Mouse (Mus musculus): ENCODE results near the gene Sytl4. TPM values are rescaled to one million over a fixed set of nuclear protein-coding genes. Genes with fewer than 3 reads are reported as not detected.

Sytl4 gene
- 1 to 10 TPM; 2.4 to 2.5 TPM for total RNA-seq (2021)

DNA sequence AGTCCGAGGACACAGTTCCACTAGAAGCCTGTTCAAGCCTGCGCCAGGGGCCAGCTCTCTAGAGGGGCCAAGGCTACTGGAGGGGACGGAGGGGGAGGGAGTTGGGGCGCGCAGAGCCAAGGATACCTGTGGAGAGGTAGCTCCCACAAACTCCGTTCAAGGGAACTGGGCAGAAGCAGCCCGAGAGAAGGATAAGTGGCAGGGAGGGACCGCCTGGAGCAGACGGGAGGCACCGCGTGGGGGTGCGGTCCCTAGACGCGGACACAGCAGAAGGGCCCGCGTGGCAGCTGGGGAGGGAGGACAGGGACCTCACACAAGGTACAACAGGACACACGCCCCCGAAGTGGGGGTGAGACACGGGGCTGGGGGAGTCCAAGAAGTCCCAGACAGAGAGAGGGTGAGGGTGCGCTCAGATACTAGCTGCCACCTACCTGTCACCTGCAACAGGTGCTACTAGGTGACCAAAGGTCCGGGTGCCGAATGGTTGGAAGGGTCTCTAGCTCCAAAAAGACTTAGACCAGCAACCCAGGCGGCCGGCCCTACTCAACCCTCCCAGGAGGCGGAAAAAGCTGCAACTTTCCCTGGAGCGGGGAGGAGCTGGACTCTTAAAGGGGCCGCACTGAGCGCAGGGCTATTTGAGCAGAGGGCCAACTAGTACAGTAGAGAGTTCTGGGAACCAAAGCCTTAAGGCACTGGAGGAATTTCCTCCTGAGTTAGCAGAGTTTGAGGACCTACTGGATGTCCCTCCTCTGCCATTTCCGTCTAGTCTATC is at the start of gene Sytl4:
Gene Sytl4, minus strand, starts transcription at position 582 of the 772 bp plus-strand sequence.
- intact Hi-C loops (cut with DNase I) = no loop called here
- DNase-seq = peak; percentile 16 to 42

DNA sequence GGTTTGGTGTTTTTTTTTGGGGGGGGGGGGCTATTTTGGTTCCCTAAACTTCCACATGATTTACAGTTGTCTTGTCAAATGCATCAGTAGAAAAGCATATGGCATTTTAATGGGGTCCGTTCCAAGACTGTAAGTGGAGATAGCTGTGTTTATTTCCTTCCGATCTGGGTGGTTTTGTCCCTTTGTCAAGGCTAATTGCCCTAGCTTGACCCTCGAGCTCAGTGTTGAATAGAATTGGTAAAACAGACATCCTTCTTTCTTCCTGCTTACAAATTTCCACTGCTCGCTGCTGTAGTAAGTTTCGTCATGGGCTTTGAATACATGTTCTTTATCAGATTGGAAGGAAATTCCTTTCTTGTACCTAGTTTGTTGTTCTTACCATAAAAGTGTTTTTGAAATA is 39.1 kb upstream of the Sytl4 start:
- DNase-seq = peak; percentile 2 to 7
- intact Hi-C loops (cut with DNase I) = no loop called here

DNA sequence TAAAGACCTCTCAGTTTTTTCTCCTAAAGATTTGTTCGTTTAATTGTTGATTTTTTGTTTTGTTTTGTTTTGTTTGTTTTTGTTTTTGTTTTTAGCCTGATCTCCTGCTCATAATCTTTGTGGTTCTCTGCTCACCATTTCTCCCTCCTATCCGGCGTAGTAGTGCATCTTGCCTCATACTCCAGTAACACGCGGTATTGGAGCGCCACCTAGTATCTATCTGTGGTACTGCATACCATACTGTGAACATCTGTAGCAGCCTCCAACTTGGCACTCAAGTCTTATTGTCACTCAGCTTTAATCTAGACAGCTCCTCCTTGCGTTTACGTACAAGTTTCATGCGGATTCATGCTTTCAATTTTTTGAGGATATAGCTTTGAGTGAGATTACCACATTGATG is 37.4 kb upstream of the Sytl4 start:
- intact Hi-C loops (cut with DNase I) = loop anchor here (1.0 to 5.0 kb wide), 4 partner anchors 42 to 232 kb away; no protein-coding TSS in a partner anchor
- DNase-seq = peak; percentile 70 to 82

DNA sequence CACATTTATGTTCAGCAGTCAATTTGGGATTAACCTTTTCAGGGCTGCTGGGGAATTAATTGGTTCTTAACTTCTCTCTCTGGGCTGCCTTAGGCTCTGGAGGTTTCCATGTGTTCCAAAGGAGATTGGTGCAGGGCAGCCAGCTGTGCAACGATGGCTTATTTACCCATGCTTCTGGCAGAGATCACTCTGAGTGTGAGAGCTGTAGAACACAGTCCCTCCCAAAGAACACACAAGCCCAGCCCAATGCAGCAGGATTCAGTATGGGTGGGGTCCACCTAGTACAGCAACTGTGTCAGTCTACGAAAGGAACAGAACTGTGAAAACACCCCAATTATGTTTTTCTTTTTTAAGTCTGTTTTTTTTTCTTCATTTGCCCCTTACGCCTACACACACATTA is 14.3 kb upstream of the Sytl4 start:
- intact Hi-C loops (cut with DNase I) = no loop called here

DNA sequence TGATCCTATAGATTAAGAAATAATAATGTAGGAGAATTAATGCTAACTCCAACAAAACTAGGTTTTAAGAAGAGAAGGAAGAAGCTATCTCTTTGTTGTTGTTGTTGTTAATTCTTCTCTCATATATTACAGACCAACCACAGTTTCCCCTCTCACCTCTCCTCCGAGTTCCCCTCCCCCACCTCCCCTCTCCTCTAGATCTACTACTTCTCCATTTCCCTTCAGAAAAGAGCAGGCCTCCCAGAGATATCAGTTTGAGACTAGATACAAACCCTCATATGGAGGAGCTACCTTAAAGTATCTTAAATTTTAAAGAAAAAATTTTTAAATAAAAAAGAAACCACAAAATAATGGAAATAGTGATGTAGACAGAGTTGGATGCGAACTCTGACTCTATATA is 17.0 kb downstream of the Sytl4 start:
- DNase-seq = no peak
- intact Hi-C loops (cut with DNase I) = no loop called here

More for the DNA sequence above, 14.3 kb upstream of the Sytl4 start:
- no peak for DNase-seq

DNA sequence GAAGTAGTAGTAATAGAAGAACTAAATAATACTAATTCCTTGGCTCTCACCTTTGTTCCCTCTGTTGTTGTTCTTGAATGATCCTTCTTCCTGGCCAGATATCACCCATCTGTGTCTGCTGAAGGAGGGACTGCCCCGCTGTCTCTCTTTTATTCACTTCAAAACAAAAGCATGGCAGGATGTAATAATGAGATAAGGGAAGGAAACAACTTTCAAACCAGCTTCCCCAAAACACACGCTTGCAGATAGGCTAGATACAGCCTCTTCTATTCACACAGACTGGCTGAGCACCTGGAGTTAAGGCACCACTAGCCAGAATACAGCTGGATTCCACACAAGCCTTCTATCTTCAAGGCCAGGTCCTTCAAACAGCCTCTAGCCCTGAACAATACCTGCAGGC is 21.0 kb downstream of the Sytl4 start:
- intact Hi-C loops (cut with DNase I) = no loop called here
- DNase-seq = no peak

DNA sequence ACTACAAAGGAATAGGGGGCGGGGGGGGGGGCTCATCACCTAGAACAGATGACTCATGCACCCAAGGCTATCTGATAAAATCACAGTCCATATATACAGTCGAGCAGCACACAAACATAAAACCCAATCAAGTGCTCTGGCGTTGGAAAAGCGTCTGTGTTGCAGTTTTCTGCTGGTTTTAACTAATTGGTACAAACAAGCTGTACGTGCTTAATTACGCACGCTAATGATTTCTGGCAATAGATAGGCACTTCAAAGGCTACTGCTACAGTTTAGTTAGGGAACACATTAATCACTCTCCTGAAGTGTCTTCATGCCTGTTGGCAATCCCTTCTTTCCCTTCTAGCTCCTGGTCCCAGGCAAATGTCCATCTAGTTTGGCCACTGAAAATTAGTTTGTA is 27.0 kb downstream of the Sytl4 start:
- intact Hi-C loops (cut with DNase I) = no loop called here

DNA sequence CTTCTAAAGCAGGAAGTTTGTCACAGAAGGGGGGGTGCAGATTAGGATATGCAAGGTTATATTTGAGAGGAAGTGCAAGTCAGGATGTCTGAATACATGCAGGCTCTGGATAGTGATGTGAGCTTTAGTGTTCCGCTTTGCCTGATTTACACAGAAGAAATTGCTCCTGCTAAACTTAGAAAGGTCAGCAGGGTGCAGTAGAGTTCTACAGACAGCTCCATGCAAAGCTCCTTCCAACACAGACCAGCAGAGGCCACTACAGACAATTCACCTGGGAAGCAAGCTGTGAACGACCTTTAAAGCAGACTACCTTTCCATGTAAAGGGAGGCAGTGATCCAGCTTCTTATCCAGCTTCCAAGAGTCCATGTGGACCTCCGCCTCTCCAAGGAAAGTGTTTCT is 34.2 kb downstream of the Sytl4 start:
- intact Hi-C loops (cut with DNase I) = loop anchor here (1.0 to 10.0 kb wide), 3 partner anchors 72 to 367 kb away; no protein-coding TSS in a partner anchor
- DNase-seq = peak; percentile 58 to 70

More for the DNA sequence above, 27.0 kb downstream of the Sytl4 start:
- DNase-seq = no peak

DNA sequence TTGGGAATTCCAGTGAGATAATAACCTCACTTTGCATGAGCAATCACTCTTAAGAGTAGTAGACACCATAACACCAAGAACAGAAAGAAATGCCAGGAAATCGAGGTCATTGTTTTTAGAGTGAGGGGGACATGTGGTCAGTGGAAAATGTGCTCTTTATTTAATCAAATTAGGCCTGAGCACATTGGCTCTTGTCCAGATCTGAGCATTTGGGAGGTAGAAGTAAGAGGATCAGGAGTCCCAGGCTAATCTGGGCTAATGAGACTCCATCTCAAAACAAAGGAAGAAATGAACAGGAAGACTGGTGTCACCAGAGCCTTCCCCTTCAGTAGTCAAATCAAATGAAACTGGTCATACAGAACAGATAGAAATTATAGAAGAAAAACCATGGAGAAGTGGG is 42.1 kb downstream of the Sytl4 start:
- no peak for DNase-seq
- intact Hi-C loops (cut with DNase I) = no loop called here

DNA sequence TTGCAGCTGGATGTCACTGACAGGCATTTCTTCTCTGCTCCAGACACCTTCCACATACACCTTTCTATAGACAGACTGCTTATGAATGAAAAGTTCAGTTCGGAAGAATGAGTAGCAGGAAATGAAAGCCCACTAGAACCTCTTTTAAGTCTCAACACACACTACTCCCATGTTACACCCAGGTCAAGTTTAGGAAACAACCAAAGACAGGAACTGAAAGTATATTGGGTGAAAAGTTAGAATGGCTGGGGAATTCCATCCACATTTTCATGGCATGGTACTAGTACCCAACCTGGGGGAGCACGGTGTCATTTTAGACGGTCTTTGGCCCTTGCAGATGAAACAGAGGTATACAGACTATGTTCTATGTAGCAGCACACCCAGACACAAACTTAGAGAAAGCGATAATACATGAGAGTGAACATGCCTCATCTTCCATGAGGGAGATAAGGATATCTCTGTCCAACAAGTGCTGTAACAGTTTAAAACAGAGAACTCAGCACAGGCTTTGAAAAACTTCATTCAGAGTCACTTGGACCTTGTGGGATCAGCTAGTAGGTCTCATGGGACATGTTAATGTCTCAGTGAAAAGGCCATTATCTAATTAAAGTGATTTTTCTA is 44.9 kb downstream of the Sytl4 start:
- no peak for DNase-seq
- intact Hi-C loops (cut with DNase I) = no loop called here

DNA sequence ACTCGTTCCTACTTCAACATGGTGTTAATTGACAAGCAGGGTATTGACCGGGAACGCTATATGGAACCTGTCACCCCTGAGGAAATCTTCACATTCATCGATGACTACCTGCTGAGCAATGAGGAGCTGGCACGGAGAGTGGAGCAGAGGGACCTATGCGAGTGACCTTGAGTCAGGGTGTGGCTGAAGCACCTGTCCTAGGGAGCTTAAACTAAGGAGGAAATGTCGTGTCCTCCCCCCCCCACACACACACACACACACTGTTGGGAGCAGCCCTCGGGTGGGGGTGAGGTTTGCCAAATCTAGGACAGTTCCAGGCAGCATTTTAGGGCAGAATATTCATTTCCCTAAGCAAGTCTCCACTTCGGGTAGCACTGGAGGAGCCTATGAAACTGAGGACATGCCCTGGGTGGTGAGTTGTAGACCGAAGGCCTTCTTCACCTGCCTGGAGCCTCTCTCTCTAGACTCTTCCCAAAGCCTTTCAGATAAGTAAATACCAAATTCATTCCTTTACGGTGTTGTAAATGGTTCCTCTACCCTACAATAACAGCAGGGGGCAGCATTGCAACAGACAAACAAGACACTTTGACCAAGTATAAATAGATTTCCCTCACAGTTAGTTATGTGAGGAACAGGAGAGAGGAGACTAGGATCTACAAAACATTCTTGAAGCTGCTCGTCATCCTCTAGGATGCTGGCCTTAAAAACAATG is 50.2 kb downstream of the Sytl4 start:
- intact Hi-C loops (cut with DNase I) = loop anchor here (5.0 kb wide), 1 partner anchor 86 kb away; no protein-coding TSS in a partner anchor
- peak; percentile 44 to 67 for DNase-seq

DNA sequence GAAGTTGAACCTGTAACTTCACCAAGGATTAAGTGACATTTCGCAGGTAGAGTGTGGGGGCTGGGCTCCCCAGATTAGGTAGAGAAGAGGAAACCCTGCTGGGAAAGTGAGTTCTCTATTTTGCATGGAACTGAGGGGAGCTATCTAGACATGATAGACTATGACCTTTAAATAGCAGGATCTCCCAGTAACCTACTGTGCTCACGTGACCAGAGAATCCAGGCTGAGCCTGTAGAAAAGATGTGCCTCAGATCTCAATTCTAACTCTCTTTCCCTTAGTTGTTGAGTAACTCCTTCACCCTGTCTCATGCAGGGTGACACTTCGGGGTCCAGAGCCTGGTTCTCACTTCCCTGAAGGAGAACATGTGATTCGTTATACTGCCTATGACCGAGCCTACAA is 54.9 kb downstream of the Sytl4 start:
- intact Hi-C loops (cut with DNase I) = no loop called here
- no peak for DNase-seq

DNA sequence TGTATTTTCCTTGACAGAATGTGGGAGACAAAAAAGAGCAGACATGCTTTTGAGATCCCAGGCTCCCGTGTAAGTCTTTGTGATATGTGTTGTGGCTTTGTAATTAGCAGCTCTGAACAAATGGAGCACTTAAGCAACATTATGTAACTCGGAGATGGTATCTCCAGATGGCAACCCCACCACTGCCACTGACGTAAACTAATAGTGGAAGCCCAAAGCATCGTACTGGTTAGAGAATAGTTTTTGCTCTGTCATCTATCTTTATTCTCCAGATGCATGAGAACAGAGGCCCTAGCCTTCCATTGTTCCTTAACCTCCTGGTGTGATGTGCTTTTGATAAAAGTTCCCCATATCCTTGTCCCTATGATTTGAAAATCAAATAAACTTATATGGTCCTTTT is 60.4 kb downstream of the Sytl4 start:
- intact Hi-C loops (cut with DNase I) = no loop called here

DNA sequence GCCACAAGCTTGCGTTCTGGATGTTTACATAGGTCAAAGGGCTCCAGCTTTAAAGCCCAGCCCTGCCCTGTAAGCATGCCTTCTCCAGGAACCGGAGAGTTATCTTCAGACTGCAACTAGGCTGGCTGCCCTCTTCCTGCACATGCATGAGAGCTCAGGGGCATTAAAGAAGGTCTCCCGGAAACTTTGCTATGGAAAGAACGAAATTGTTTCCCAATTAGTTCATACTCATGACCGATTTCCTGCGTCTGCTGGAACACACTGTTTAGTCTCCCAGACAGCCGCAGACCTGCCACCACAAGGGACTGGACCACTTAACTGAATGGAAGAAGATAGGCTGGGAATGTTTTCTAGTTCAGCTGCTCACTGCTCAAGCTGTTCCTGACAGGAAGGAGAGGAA is 67.4 kb downstream of the Sytl4 start:
- intact Hi-C loops (cut with DNase I) = no loop called here
- peak; percentile 17 to 37 for DNase-seq

More for the DNA sequence above, 60.4 kb downstream of the Sytl4 start:
- no peak for DNase-seq

DNA sequence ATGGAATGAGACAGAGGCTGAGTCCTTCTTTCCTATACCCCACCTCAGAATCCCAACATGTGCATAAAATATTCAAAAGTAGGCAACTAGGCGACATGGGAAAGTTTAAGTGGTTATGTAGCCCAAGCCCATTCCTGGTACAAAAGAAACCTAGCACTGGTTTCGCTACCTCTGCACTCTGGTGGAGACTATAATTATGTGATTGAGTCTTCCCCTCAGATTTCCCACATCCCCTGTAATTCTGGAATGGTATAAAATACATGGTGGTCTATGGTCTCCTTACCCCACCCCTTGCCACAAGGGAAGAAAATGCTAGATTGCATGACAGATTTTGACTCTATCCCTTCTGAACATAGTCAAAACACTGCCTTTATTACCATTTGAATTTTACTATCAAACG is 68.6 kb downstream of the Sytl4 start:
- no peak for DNase-seq
- intact Hi-C loops (cut with DNase I) = no loop called here

DNA sequence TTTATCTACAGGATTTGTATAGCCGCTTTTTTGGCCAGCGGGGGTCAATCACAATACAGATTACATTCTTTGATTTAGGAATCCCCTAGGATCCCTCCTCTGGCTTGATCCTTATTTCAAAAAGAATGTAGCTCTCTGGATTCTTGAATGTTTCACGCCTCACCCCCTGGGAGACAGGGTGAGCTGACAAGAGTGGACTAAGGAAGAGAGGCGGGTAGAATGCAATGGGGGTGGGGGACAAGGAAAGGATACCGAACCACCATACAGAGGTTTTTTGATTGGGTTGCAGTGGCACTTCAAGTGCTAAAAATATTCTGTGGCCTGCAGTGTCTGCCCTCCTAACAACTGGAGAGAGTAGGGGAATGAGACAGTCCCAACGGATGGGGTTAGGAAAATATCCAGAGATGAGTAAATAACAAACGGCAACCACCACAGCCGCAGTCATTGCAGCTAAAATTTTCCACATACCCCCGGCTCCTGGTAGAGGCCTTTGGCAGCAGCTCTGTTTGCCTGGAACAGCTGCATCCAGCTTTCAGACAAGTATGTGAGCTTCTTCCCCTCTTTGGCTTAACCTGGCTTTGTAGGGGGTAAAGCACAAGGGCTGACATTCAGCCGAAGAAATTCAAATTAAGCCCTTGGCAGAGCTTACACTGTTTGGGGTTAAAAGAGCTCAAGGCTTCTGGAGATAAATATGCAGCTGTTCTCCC is 70.1 kb downstream of the Sytl4 start:
- peak; percentile 25 to 40 for DNase-seq
- intact Hi-C loops (cut with DNase I) = no loop called here

DNA sequence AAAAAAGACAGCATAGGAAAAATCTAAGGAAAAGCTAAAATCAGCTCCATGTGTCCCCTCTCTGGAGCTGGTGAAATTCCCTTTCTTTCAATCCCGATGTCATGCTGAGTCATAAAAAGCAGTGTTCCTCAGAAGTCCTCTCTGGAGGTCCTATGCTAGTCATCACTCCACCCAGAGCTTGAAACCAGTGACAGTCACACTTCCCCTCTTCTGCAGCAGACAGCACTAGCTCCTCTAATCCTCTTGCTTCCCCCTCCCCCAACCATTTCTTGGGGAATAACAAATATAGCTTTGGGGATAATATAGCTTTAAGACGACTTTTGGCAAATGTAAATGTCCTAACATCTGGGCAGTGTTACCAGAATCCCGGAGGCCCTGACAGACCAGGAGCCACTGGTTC is 73.4 kb downstream of the Sytl4 start, which contains the start of gene Srpx2:
Gene Srpx2, plus strand, starts transcription at position 166 of the 400 bp plus-strand sequence.
- peak; percentile 12 to 19 for DNase-seq
- intact Hi-C loops (cut with DNase I) = no loop called here

DNA sequence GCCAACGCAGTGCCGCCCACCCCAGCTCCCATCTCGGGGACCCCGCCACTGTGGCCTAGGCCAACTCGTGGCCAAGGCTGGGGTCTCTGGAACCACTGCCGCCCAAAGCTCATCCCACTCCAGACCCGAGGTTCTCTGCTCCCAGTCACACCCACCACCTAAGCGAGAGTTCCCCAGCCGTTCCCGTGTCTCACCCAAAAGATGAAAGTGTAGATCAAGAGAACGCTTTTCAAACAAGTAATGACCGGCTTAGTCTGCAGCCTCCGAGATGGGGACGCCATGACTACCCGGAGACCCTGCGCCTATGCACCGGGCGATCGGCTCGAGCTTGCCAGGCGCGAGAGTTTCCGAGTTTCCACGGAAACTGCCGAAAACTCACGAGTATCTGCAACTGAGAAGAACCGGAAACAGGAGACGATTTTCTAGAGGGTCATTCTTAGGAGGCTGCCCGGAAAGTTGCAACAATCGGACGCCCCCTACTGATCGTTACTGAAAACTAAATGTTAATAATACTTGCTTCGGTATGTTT is 83.5 kb downstream of the Sytl4 start, which contains the start of gene Tspan6:
Gene Tspan6, minus strand, starts transcription at position 416 of the 529 bp plus-strand sequence.
- peak; percentile 84 for DNase-seq
- intact Hi-C loops (cut with DNase I) = loop anchor here (5.0 to 10.0 kb wide), 4 partner anchors 111 to 206 kb away; no protein-coding TSS in a partner anchor

DNA sequence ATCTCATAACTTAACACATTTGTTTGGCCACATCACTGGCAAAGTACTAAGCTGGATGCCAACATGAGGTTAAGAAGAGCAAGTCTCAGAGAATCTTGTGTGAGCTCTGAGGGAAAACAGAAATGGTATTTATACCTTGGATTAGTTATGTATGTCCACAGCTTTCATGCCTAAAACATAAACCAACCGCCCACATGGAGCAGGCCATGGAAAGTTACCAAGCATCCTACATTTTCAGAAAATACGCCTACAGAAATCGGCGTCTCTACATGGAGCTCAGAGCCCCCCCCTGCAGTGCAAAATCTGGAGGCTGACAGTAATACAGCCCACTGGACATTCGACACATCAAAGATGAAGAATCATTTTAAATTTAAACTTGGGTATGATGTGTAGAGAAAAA is 93.5 kb downstream of the Sytl4 start:
- intact Hi-C loops (cut with DNase I) = no loop called here
- DNase-seq = no peak

DNA sequence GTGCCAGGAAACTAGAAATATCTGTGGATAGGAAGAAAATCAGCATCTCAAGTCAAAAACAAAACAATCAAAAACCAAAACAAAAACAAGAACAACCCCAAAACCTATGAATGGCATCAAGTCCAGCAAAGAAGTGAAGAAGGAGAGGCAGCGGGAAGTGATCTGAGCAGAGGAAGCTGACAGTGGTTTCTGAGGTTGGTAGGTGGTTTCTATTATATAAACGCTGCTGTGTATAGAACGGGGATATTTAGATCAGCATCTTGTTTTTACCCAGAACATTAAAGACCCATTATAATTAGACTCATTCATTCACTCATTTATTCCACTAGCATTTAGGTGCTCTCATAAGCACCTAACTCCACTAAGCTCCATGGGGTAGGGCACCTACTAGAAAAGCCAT is 94.3 kb downstream of the Sytl4 start:
- intact Hi-C loops (cut with DNase I) = no loop called here
- no peak for DNase-seq

All from heart, postnatal 10 days (tissue).